Comparison of ENCODE assay signal across 9 mouse cellular contexts in the genomic region with DNA sequence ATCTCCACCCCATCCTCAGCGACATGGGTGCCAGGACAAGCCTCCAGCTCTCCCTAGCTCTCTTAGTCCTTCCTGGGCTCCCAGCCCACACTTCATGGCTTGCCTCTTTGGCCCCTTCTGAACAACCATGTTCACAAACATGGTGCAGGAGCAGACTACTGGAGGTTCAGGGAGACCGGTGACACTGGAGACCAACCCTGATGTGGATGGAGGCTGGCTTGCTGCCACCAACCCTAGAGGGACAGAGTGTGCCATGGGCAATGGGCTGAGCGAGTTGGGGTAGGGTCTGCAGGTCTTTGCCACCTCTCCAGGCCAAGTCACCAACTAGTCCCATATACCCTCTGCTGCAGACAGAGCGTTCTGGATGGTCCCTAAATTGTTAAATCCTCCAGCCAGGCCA. TPM values are rescaled to one million over a fixed set of nuclear protein-coding genes. Genes with fewer than 3 reads are reported as not detected.
DNase-seq lines count a peak whose midpoint lies in the region; ATAC-seq and TF ChIP-seq lines count a peak whose summit lies in the region.
"Had no signal": no experiment of that assay in that cellular context is flagged by ENCODE, and none has a peak within 500 bp of the region (broad histone marks: within the 10 kb centered on the region; RNA-seq: fewer than 3 reads in every experiment).

No protein-coding gene starts in this region.

- no peak overlapping the region for H3K4me3 ChIP-seq in gastrocnemius, adult 2 months
- H3K4me3 ChIP-seq in midbrain, embryonic 13.5 days (replicated peaks) = no peak overlapping the region
- no peak overlapping the region for H3K4me3 ChIP-seq in midbrain, embryonic 14.5 days (replicated peaks; ENCODE audit: low read depth, low read length)
- no peak overlapping the region for H3K4me3 ChIP-seq in limb, embryonic 12.5 days (replicated peaks)

- no peak for DNase-seq in gastrocnemius, adult 2 months
- no peak for DNase-seq in gastrocnemius, adult 8-10 months (ENCODE audit: low spot score in 2 of 2)
- DNase-seq in midbrain, embryonic 14.5 days = no peak
- DNase-seq: cerebellum, postnatal 25 days had no signal

- H3K4me1 ChIP-seq in midbrain, embryonic 13.5 days (replicated peaks) = peaks cover 33% of the 10 kb centered on the region
- peaks cover 16% of the 10 kb centered on the region for H3K4me1 ChIP-seq in midbrain, embryonic 14.5 days (ENCODE audit: control insufficient read depth, insufficient read depth, low read length)
- peaks cover 36% of the 10 kb centered on the region for H3K4me1 ChIP-seq in limb, embryonic 12.5 days (replicated peaks)

- 85% methylated on average over 4 of the region's 4 CpGs for WGBS in midbrain, embryonic 13.5 days
- 71% methylated on average over 4 of the region's 4 CpGs for WGBS in midbrain, embryonic 14.5 days
- WGBS in limb, embryonic 12.5 days = 80% methylated on average over 4 of the region's 4 CpGs

- no peak overlapping the region for H3K4me2 ChIP-seq in midbrain, embryonic 13.5 days (replicated peaks)
- no peak overlapping the region for H3K4me2 ChIP-seq in midbrain, embryonic 14.5 days (ENCODE audit: low read length)
- no peak overlapping the region for H3K4me2 ChIP-seq in limb, embryonic 12.5 days

- no peaks in the 10 kb centered on the region for H3K27me3 ChIP-seq in midbrain, embryonic 13.5 days
- H3K27me3 ChIP-seq in midbrain, embryonic 14.5 days (ENCODE audit: control insufficient read depth, insufficient read depth, low read length) = no peaks in the 10 kb centered on the region
- H3K27me3 ChIP-seq in limb, embryonic 12.5 days = no peaks in the 10 kb centered on the region

- no peaks in the 10 kb centered on the region for H3K36me3 ChIP-seq in midbrain, embryonic 13.5 days
- H3K36me3 ChIP-seq in midbrain, embryonic 14.5 days (ENCODE audit: control insufficient read depth, insufficient read depth, low read length) = no peaks in the 10 kb centered on the region
- no peaks in the 10 kb centered on the region for H3K36me3 ChIP-seq in limb, embryonic 12.5 days

- no peak for TF ChIP-seq CTCF in gastrocnemius, adult 2 months (IDR thresholded peaks at IDR 0.05)

- no peak overlapping the region; the same call in 1 of the 2 replicates for H3K9ac ChIP-seq in midbrain, embryonic 13.5 days (replicated peaks)
- no peak overlapping the region for H3K9ac ChIP-seq in midbrain, embryonic 14.5 days (replicated peaks; ENCODE audit: low read length)
- H3K9ac ChIP-seq in limb, embryonic 12.5 days (replicated peaks) = no peak overlapping the region

- peak overlapping the region; percentile 86 for H3K27ac ChIP-seq in gastrocnemius, adult 2 months
- H3K27ac ChIP-seq in midbrain, embryonic 13.5 days = peak overlapping the region; percentile 70; the same call in 1 of the 2 replicates
- no peak overlapping the region for H3K27ac ChIP-seq in midbrain, embryonic 14.5 days (replicated peaks; ENCODE audit: low read depth, low read length)
- peak overlapping the region; percentile 98 for H3K27ac ChIP-seq in limb, embryonic 12.5 days

- no peak for ATAC-seq in midbrain, embryonic 13.5 days
- ATAC-seq in midbrain, embryonic 14.5 days (ENCODE audit: low FRiP score, low TSS enrichment) = no peak
- no peak for ATAC-seq in limb, embryonic 12.5 days (ENCODE audit: insufficient number of reproducible peaks, insufficient read depth, low FRiP score, low TSS enrichment, low read depth)
- ATAC-seq in frontal cortex, adult (ENCODE audit: low TSS enrichment) = no peak
- ATAC-seq in cerebellum, adult (ENCODE audit: insufficient number of reproducible peaks, low FRiP score, low TSS enrichment) = no peak
- ATAC-seq in erythroid progenitor cell, adult 5-6 weeks (replicated peaks; ENCODE audit: low FRiP score, poor library complexity, severe bottlenecking) = no peak

- intact Hi-C loops in gastrocnemius, adult 2 months (cut with DNase I) = no loop called here

- H3K9me3 ChIP-seq in midbrain, embryonic 13.5 days = peaks cover 13% of the 10 kb centered on the region
- H3K9me3 ChIP-seq in midbrain, embryonic 14.5 days (ENCODE audit: control insufficient read depth, low read length) = peaks cover 3% of the 10 kb centered on the region; the same call in 1 of the 2 replicates
- peaks cover 18% of the 10 kb centered on the region for H3K9me3 ChIP-seq in limb, embryonic 12.5 days

RNA-seq across cellular contexts. Expression of gene 1700001O22Rik, which starts 44.0 kb away (rescaled TPM):
- 10 to 100 TPM in 1 of 2 experiments, under 1 TPM in 1; 0.33 to 22.0 TPM for total RNA-seq in gastrocnemius, adult 2 months (2021)
- 10 to 100 TPM in 2 of 4 experiments, 1 to 10 TPM in 1, under 1 TPM in 1; 0.80 to 25.5 (median 10.2) TPM for total RNA-seq in gastrocnemius, adult 8-10 months (2022)
- 1.1 and 1.3 TPM in 2 replicates for polyA plus RNA-seq in midbrain, embryonic 13.5 days (2015; fragmentation: Nextera tagmentation; extraction: Ambion mirVana)
- 0.87 and 1.0 TPM in 2 replicates for polyA plus RNA-seq in midbrain, embryonic 14.5 days (2014; fragmentation: Nextera tagmentation; extraction: Ambion mirVana)
- 3.1 and 5.4 TPM in 2 replicates for polyA plus RNA-seq in limb, embryonic 12.5 days (2016; fragmentation: Nextera tagmentation; extraction: Ambion mirVana)
- total RNA-seq in erythroid progenitor cell, adult 5-6 weeks (2015; ENCODE audit: low replicate concordance) = not detected in 2 replicates
- total RNA-seq in erythroid progenitor cell, adult 5-6 weeks (2017; ENCODE audit: low replicate concordance) = not detected in 2 replicates

RNA-seq across cellular contexts. Expression of gene Ntmt1, which starts 48.2 kb away (rescaled TPM):
- 10 to 100 TPM; 14.3 to 15.6 TPM for total RNA-seq in gastrocnemius, adult 2 months (2021)
- total RNA-seq in gastrocnemius, adult 8-10 months (2022) = 10 to 100 TPM in 3 of 4 experiments, 1 to 10 TPM in 1; 9.7 to 14.5 (median 13.3) TPM
- 121 and 123 TPM in 2 replicates for polyA plus RNA-seq in midbrain, embryonic 13.5 days (2015; fragmentation: Nextera tagmentation; extraction: Ambion mirVana)
- 114 and 122 TPM in 2 replicates for polyA plus RNA-seq in midbrain, embryonic 14.5 days (2014; fragmentation: Nextera tagmentation; extraction: Ambion mirVana)
- polyA plus RNA-seq in limb, embryonic 12.5 days (2016; fragmentation: Nextera tagmentation; extraction: Ambion mirVana) = 103 and 108 TPM in 2 replicates
- 1.7 and 2.2 TPM in 2 replicates for total RNA-seq in erythroid progenitor cell, adult 5-6 weeks (2015; ENCODE audit: low replicate concordance)
- 4.0 TPM in 1 of 2 replicates, not detected in the other for total RNA-seq in erythroid progenitor cell, adult 5-6 weeks (2017; ENCODE audit: low replicate concordance)
